In genomic region chr17:87227878-87228277, GRCm38 (mm10) we compare ENCODE assay signal across 24 mouse cellular contexts. TPM values are rescaled to one million over a fixed set of nuclear protein-coding genes. Genes with fewer than 3 reads are reported as not detected.
DNase-seq lines count a peak whose midpoint lies in the region; ATAC-seq and TF ChIP-seq lines count a peak whose summit lies in the region.
"Had no signal": no experiment of that assay in that cellular context is flagged by ENCODE, and none has a peak within 500 bp of the region (broad histone marks: within the 10 kb centered on the region; RNA-seq: fewer than 3 reads in every experiment).

No protein-coding gene starts in this region.

- H3K36me3 ChIP-seq in midbrain, embryonic 11.5 days (ENCODE audit: control insufficient read depth, insufficient read depth, low read length), result no peaks in the 10 kb centered on the region
- no peaks in the 10 kb centered on the region for H3K36me3 ChIP-seq in midbrain, embryonic 15.5 days (replicated peaks)
- no peaks in the 10 kb centered on the region for H3K36me3 ChIP-seq in G1E (replicated peaks)
- H3K36me3 ChIP-seq in forebrain, embryonic 10.5 days (replicated peaks), result no peaks in the 10 kb centered on the region
- H3K36me3 ChIP-seq in heart, embryonic 11.5 days (ENCODE audit: control insufficient read depth, insufficient read depth, low read length), result no peaks in the 10 kb centered on the region
- H3K36me3 ChIP-seq: embryonic facial prominence, embryonic 13.5 days; embryonic facial prominence, embryonic 15.5 days; forebrain, embryonic 15.5 days had no signal

- no peak overlapping the region for H3K27ac ChIP-seq in midbrain, embryonic 11.5 days (ENCODE audit: low read depth, low read length)
- H3K27ac ChIP-seq in midbrain, embryonic 15.5 days, result no peak overlapping the region
- no peak overlapping the region for H3K27ac ChIP-seq in forebrain, embryonic 10.5 days
- H3K27ac ChIP-seq in heart, embryonic 11.5 days (ENCODE audit: low read depth, low read length), result no peak overlapping the region
- H3K27ac ChIP-seq: embryonic facial prominence, embryonic 13.5 days; embryonic facial prominence, embryonic 15.5 days; forebrain, embryonic 13.5 days; forebrain, embryonic 15.5 days had no signal

- H3K4me1 ChIP-seq in midbrain, embryonic 11.5 days (ENCODE audit: control insufficient read depth, insufficient read depth, low read length), result no peaks in the 10 kb centered on the region
- peaks cover 4% of the 10 kb centered on the region; the same call in 1 of the 2 replicates for H3K4me1 ChIP-seq in midbrain, embryonic 15.5 days
- H3K4me1 ChIP-seq in G1E (ENCODE audit: insufficient read depth, low read depth, low read length), result peaks cover 14% of the 10 kb centered on the region
- peaks cover 9% of the 10 kb centered on the region; the same call in 1 of the 2 replicates for H3K4me1 ChIP-seq in forebrain, embryonic 10.5 days
- H3K4me1 ChIP-seq in heart, embryonic 11.5 days (ENCODE audit: control insufficient read depth, insufficient read depth, low read length), result peaks cover 7% of the 10 kb centered on the region; the same call in 1 of the 2 replicates
- H3K4me1 ChIP-seq: forebrain, embryonic 13.5 days; forebrain, embryonic 15.5 days had no signal

- H3K27me3 ChIP-seq in midbrain, embryonic 11.5 days (ENCODE audit: control insufficient read depth, insufficient read depth, low read length), result no peaks in the 10 kb centered on the region
- no peaks in the 10 kb centered on the region for H3K27me3 ChIP-seq in midbrain, embryonic 15.5 days (replicated peaks)
- H3K27me3 ChIP-seq in G1E (ENCODE audit: insufficient read depth, low read length), result peaks cover 15% of the 10 kb centered on the region
- H3K27me3 ChIP-seq in forebrain, embryonic 10.5 days (ENCODE audit: poor library complexity, severe bottlenecking), result no peaks in the 10 kb centered on the region
- H3K27me3 ChIP-seq in heart, embryonic 11.5 days (ENCODE audit: control insufficient read depth, insufficient read depth, low read length), result no peaks in the 10 kb centered on the region
- H3K27me3 ChIP-seq: embryonic facial prominence, embryonic 13.5 days; embryonic facial prominence, embryonic 15.5 days; forebrain, embryonic 13.5 days; forebrain, embryonic 15.5 days had no signal

- TF ChIP-seq CTCF in G1E (IDR thresholded peaks at IDR 0.05; ENCODE audit: low read depth, low read length), result no peak

- ATAC-seq in midbrain, embryonic 11.5 days (ENCODE audit: low FRiP score), result no peak
- no peak for ATAC-seq in midbrain, embryonic 15.5 days (replicated peaks)
- peak; percentile 71 for ATAC-seq in G1E (ENCODE audit: extremely low read depth, insufficient number of reproducible peaks, low FRiP score, poor library complexity, severe bottlenecking)
- ATAC-seq in megakaryocyte, adult 5-6 weeks (ENCODE audit: poor library complexity, severe bottlenecking), result 0 out of 2 replicates have a peak, but pooled peaks have one; percentile 7
- no peak for ATAC-seq in heart, embryonic 11.5 days (replicated peaks; ENCODE audit: insufficient number of reproducible peaks, low FRiP score, low TSS enrichment)
- ATAC-seq: CD4-positive, CD25-positive, alpha-beta regulatory T cell, adult 4 months; forebrain, embryonic 13.5 days; forebrain, embryonic 15.5 days; forebrain, postnatal 0 days had no signal

- 71% methylated on average over 4 of the region's 4 CpGs for WGBS in midbrain, embryonic 11.5 days
- WGBS in midbrain, embryonic 15.5 days, result 73% methylated on average over 4 of the region's 4 CpGs
- 75% methylated on average over 4 of the region's 4 CpGs for WGBS in forebrain, embryonic 10.5 days
- 35% methylated on average over 4 of the region's 4 CpGs for WGBS in heart, embryonic 11.5 days (ENCODE audit: insufficient replicate concordance)

- DNase-seq in midbrain, embryonic 11.5 days (ENCODE audit: low spot score, missing footprints), result peak; percentile 68
- DNase-seq in G1E (ENCODE audit: low spot score), result peak; percentile 19
- no peak for DNase-seq in forebrain, embryonic 10.5 days (ENCODE audit: extremely low spot score, low spot score)
- DNase-seq in frontal cortex, postnatal 36 days (ENCODE audit: low spot score in 2 of 2), result no peak
- DNase-seq: adrenal gland, adult 2 months; adrenal gland, postnatal 10 days; adrenal gland, postnatal 25 days; B cell, adult 2 months; cerebellum, adult 11-12 months; cerebellum, adult 2 months; cerebellum, adult 9-10 months; cerebellum, postnatal 10 days; cerebellum, postnatal 25 days; embryo, embryonic 11 days; forebrain, postnatal 0 days had no signal

- H3K9me3 ChIP-seq in midbrain, embryonic 11.5 days (ENCODE audit: control insufficient read depth, low read length), result no peaks in the 10 kb centered on the region
- H3K9me3 ChIP-seq in midbrain, embryonic 15.5 days, result no peaks in the 10 kb centered on the region
- peaks cover 6% of the 10 kb centered on the region; the same call in 1 of the 2 replicates for H3K9me3 ChIP-seq in G1E (replicated peaks)
- peaks cover 2% of the 10 kb centered on the region; the same call in 1 of the 2 replicates for H3K9me3 ChIP-seq in forebrain, embryonic 10.5 days
- no peaks in the 10 kb centered on the region for H3K9me3 ChIP-seq in heart, embryonic 11.5 days (replicated peaks; ENCODE audit: control insufficient read depth, low read length)
- H3K9me3 ChIP-seq: embryonic facial prominence, embryonic 13.5 days; embryonic facial prominence, embryonic 15.5 days; forebrain, embryonic 13.5 days; forebrain, embryonic 15.5 days had no signal

- H3K9ac ChIP-seq in midbrain, embryonic 11.5 days (ENCODE audit: low read length), result no peak overlapping the region
- no peak overlapping the region for H3K9ac ChIP-seq in midbrain, embryonic 15.5 days
- H3K9ac ChIP-seq in heart, embryonic 11.5 days (ENCODE audit: low read depth, low read length), result no peak overlapping the region
- H3K9ac ChIP-seq: embryonic facial prominence, embryonic 13.5 days; embryonic facial prominence, embryonic 15.5 days; forebrain, embryonic 13.5 days; forebrain, embryonic 15.5 days; forebrain, postnatal 0 days had no signal

- H3K4me2 ChIP-seq in midbrain, embryonic 11.5 days, result no peak overlapping the region
- H3K4me2 ChIP-seq in midbrain, embryonic 15.5 days, result no peak overlapping the region
- no peak overlapping the region for H3K4me2 ChIP-seq in heart, embryonic 11.5 days
- H3K4me2 ChIP-seq: embryonic facial prominence, embryonic 13.5 days; embryonic facial prominence, embryonic 15.5 days; forebrain, embryonic 13.5 days; forebrain, embryonic 15.5 days had no signal

- H3K4me3 ChIP-seq in midbrain, embryonic 11.5 days (ENCODE audit: low read depth, low read length), result no peak overlapping the region
- no peak overlapping the region for H3K4me3 ChIP-seq in midbrain, embryonic 15.5 days
- no peak overlapping the region for H3K4me3 ChIP-seq in G1E (ENCODE audit: low read depth, low read length)
- no peak overlapping the region for H3K4me3 ChIP-seq in forebrain, embryonic 10.5 days
- no peak overlapping the region for H3K4me3 ChIP-seq in heart, embryonic 11.5 days (ENCODE audit: low read depth, low read length)
- H3K4me3 ChIP-seq: embryonic facial prominence, embryonic 13.5 days; embryonic facial prominence, embryonic 15.5 days; erythroblast, embryonic 14.5 days; forebrain, embryonic 13.5 days; forebrain, embryonic 15.5 days had no signal

RNA-seq across cellular contexts. Expression of gene Mcfd2, which starts 37.9 kb away (rescaled TPM):
- polyA plus RNA-seq in midbrain, embryonic 11.5 days (2014; fragmentation: Nextera tagmentation; extraction: Ambion mirVana), result 72.9 and 75.0 TPM in 2 replicates
- 48.4 and 52.2 TPM in 2 replicates for polyA plus RNA-seq in midbrain, embryonic 15.5 days (2015; fragmentation: Nextera tagmentation; extraction: Ambion mirVana)
- 11.0 and 15.4 TPM in 2 replicates for total RNA-seq in G1E (2014; fragmentation: Nextera tagmentation)
- total RNA-seq in G1E (2017), result 34.4 and 34.6 TPM in 2 replicates
- 4.0 and 5.3 TPM in 2 replicates for polyA plus RNA-seq in G1E (2012)
- 16.1 and 19.7 TPM in 2 replicates for total RNA-seq in megakaryocyte, adult 5-6 weeks (2015)
- total RNA-seq in megakaryocyte, adult 5-6 weeks (2017), result 38.5 and 44.9 TPM in 2 replicates
- 72.8 and 74.5 TPM in 2 replicates for polyA plus RNA-seq in forebrain, embryonic 10.5 days (2016; fragmentation: Nextera tagmentation; extraction: Ambion mirVana)
- 69.7 and 83.5 TPM in 2 replicates for polyA plus RNA-seq in heart, embryonic 11.5 days (2014; fragmentation: Nextera tagmentation; extraction: Ambion mirVana)

RNA-seq across cellular contexts. Expression of gene Ttc7, which starts 54.8 kb away (rescaled TPM):
- 3.0 and 3.1 TPM in 2 replicates for polyA plus RNA-seq in midbrain, embryonic 11.5 days (2014; fragmentation: Nextera tagmentation; extraction: Ambion mirVana)
- 4.9 TPM in 2 replicates for polyA plus RNA-seq in midbrain, embryonic 15.5 days (2015; fragmentation: Nextera tagmentation; extraction: Ambion mirVana)
- total RNA-seq in G1E (2014; fragmentation: Nextera tagmentation) (26.2 and 34.8 TPM in 2 replicates), G1E (2017) (19.6 and 21.1 TPM in 2 replicates)
- polyA plus RNA-seq in G1E (2012), result 43.5 and 48.8 TPM in 2 replicates
- 78.8 and 94.9 TPM in 2 replicates for total RNA-seq in megakaryocyte, adult 5-6 weeks (2015)
- total RNA-seq in megakaryocyte, adult 5-6 weeks (2017), result 94.0 and 96.3 TPM in 2 replicates
- 2.9 and 3.9 TPM in 2 replicates for polyA plus RNA-seq in forebrain, embryonic 10.5 days (2016; fragmentation: Nextera tagmentation; extraction: Ambion mirVana)
- polyA plus RNA-seq in heart, embryonic 11.5 days (2014; fragmentation: Nextera tagmentation; extraction: Ambion mirVana), result 1.4 and 1.9 TPM in 2 replicates

Comparison
In these comparisons a context has a peak if more than half of its experiments do, and no peak if none do; other contexts are left out.
1. ATAC-seq: peak in G1E (single experiment) and megakaryocyte, adult 5-6 weeks (single experiment); none in midbrain, embryonic 11.5 days (single experiment), midbrain, embryonic 15.5 days (single experiment) and heart, embryonic 11.5 days (single experiment).
2. DNase-seq: peak in midbrain, embryonic 11.5 days (single experiment) and G1E (single experiment); none in forebrain, embryonic 10.5 days (single experiment) and frontal cortex, postnatal 36 days (0 of 2).